Mouse (Mus musculus) kidney, adult 2 months (tissue): Measurements from ENCODE around the gene Gm20671.

ENCODE experiments used
- CTCF ChIP-seq: fragments of 200-500 bp; conservative IDR thresholded peaks from 2 replicates; pipeline ENCODE4 v1.5.1; 2011; ENCODE audit warnings: low read depth, mild to moderate bottlenecking, control low read depth, low read length, moderate library complexity, mixed read lengths; ENCODE audit not compliant: insufficient read depth, insufficient read length
- POLR2A ChIP-seq: fragments of 200-500 bp; IDR thresholded peaks from one replicate; pipeline ENCODE4 v1.6.1; 2011; ENCODE audit warnings: low read depth, low read length, control low read depth

DNA sequence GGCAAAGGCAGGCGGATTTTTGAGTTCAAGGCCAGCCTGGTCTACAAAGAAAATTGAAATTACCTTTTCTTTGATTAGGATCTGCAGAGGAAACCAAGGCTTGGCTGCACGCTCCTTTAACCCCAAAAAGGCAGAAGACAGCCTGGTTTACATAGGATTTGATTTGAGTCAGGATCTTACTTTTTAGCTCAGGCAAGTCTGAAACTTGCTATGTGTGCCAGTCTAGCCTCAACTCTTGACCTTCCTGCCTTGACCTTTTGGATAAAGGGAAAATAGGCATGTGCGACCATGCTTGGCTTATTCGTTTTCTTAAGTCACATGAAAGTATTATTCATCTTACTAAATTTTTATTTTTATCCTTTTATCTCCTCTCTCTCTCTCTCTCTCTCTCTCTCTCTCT lies 27.9 kb upstream of the Gm20671 start:
- no peak for TF ChIP-seq CTCF
- no peak for TF ChIP-seq POLR2A
